Mouse (Mus musculus): ENCODE data around the gene Timp2. TPM values are rescaled to one million over a fixed set of nuclear protein-coding genes. Genes with fewer than 3 reads are reported as not detected.

Timp2 gene
- polyA plus RNA-seq, 1 experiment: not detected

- no peak for TF ChIP-seq GATA1 (IDR thresholded peaks at IDR 0.05; ENCODE audit: low read length)
Measured at GRCm38 (mm10) chr11:118289999-118290889, 65.3 kb downstream of the Timp2 start, which contains the start of gene Usp36. TSS of gene Usp36 (minus strand) at chr11:118290244.

GRCm38 (mm10) chr11:118289562-118289961 lies 66.0 kb downstream of the Timp2 start:
- TF ChIP-seq GATA1 (IDR thresholded peaks at IDR 0.05; ENCODE audit: low read length): no peak

GRCm38 (mm10) chr11:118289037-118289511 lies 66.5 kb downstream of the Timp2 start:
- TF ChIP-seq GATA1 (IDR thresholded peaks at IDR 0.05; ENCODE audit: low read length): no peak

- no peak for TF ChIP-seq GATA1 (IDR thresholded peaks at IDR 0.05; ENCODE audit: low read length)
Measured at GRCm38 (mm10) chr11:118287573-118287972, 68.0 kb downstream of the Timp2 start.

GRCm38 (mm10) chr11:118286434-118286833 lies 69.1 kb downstream of the Timp2 start:
- TF ChIP-seq GATA1 (IDR thresholded peaks at IDR 0.05; ENCODE audit: low read length): no peak

- no peak for TF ChIP-seq GATA1 (IDR thresholded peaks at IDR 0.05; ENCODE audit: low read length)
Measured at GRCm38 (mm10) chr11:118285791-118286190, 69.7 kb downstream of the Timp2 start.

- TF ChIP-seq GATA1 (IDR thresholded peaks at IDR 0.05; ENCODE audit: low read length): no peak
Measured at GRCm38 (mm10) chr11:118280218-118280617, 75.3 kb downstream of the Timp2 start.

GRCm38 (mm10) chr11:118276328-118276727 lies 79.2 kb downstream of the Timp2 start:
- no peak for TF ChIP-seq GATA1 (IDR thresholded peaks at IDR 0.05; ENCODE audit: low read length)

- TF ChIP-seq GATA1 (IDR thresholded peaks at IDR 0.05; ENCODE audit: low read length): no peak
Measured at GRCm38 (mm10) chr11:118275092-118275491, 80.4 kb downstream of the Timp2 start.

GRCm38 (mm10) chr11:118269827-118270226 lies 85.7 kb downstream of the Timp2 start:
- TF ChIP-seq GATA1 (IDR thresholded peaks at IDR 0.05; ENCODE audit: low read length): no peak

GRCm38 (mm10) chr11:118266666-118267046 lies 88.9 kb downstream of the Timp2 start:
- no peak for TF ChIP-seq GATA1 (IDR thresholded peaks at IDR 0.05; ENCODE audit: low read length)

- TF ChIP-seq GATA1 (IDR thresholded peaks at IDR 0.05; ENCODE audit: low read length): no peak
Measured at GRCm38 (mm10) chr11:118266044-118266665, 89.4 kb downstream of the Timp2 start.

- TF ChIP-seq GATA1 (IDR thresholded peaks at IDR 0.05; ENCODE audit: low read length): no peak
Measured at GRCm38 (mm10) chr11:118265621-118266020, 89.9 kb downstream of the Timp2 start.

GRCm38 (mm10) chr11:118263146-118263545 lies 92.4 kb downstream of the Timp2 start:
- TF ChIP-seq GATA1 (IDR thresholded peaks at IDR 0.05; ENCODE audit: low read length): no peak

GRCm38 (mm10) chr11:118260081-118260480 lies 95.5 kb downstream of the Timp2 start:
- TF ChIP-seq GATA1 (IDR thresholded peaks at IDR 0.05; ENCODE audit: low read length): no peak

GRCm38 (mm10) chr11:118259580-118259979 lies 96.0 kb downstream of the Timp2 start:
- no peak for TF ChIP-seq GATA1 (IDR thresholded peaks at IDR 0.05; ENCODE audit: low read length)

Data from G1E-ER4 (cell line).